Mouse (Mus musculus) liver, embryonic 14.5 days (tissue): Measurements from ENCODE around the gene Canx.

ENCODE experiments used
- CTCF ChIP-seq: IDR thresholded peaks from 2 replicates; pipeline ENCODE4 v1.5.1; 2016; ENCODE audit warnings: antibody characterized with exemption, low read depth, control low read depth
- EP300 ChIP-seq: IDR thresholded peaks from 2 replicates; pipeline ENCODE4 v1.6.1; 2016; ENCODE audit warnings: antibody characterized with exemption, low read depth

DNA sequence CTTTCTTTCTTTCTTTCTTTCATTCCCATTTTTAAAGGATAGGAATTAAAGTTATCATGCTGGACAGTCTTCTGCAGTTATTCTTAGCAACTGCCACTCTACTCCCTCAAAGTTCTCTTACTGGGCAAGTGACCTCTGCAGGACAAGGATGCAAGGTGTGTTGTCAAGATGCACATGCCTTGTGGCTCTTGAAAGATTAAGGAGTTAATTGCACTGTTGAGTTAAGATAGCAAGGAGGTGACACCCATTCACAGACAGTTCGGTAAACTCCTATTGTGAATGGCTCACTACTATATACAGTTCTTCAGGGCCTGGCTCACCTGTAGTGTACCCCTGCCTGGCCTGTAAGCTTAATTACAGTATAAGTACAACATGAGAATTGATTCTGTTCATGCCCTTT is 1.6 kb downstream of the Canx start:
- TF ChIP-seq CTCF: peak; percentile 27; the same call in 1 of the 2 replicates
- peak; percentile 86 for TF ChIP-seq EP300
